Mouse (Mus musculus) liver, adult 2 months (tissue): ENCODE measurements around the gene Slc22a23.

Source experiments
- CTCF ChIP-seq: fragments of 200-500 bp; IDR thresholded peaks from 2 replicates; pipeline ENCODE4 v1.5.1; 2011; ENCODE audit warnings: low read depth, low read length, control low read depth
- POLR2A ChIP-seq: fragments of 200-500 bp; IDR thresholded peaks from 2 replicates; pipeline ENCODE4 v1.6.1; 2011; ENCODE audit warnings: low read length, control low read depth; ENCODE audit not compliant: insufficient read depth; ENCODE audit errors: extremely low read depth

DNA sequence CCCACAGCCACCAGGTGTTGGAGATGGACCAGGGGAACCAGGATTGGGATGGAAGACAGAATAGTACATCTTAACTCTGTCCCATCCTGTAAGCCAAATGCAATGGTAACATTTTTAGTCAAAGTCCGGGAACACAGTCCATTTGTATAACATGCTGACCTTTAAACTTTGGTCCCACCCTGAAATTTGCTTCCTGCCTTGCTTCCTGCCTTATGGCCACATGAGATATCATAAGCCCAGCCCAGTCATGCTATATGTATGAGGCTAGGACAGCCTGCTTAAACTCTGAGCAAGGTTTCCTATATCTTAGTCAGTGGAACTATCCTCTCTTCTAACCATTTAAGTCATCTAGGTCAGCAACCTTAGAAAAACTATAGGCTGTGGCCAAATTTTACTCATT lies 70.1 kb downstream of the Slc22a23 start:
- TF ChIP-seq CTCF (no peak), POLR2A (no peak)
